Mouse (Mus musculus): ENCODE measurements around the gene Akr1c20. TPM values are rescaled to one million over a fixed set of nuclear protein-coding genes. Genes with fewer than 3 reads are reported as not detected.

Akr1c20 gene
- total RNA-seq (2021): 1 to 10 TPM; 1.5 to 7.3 TPM
- long read RNA-seq, experiment 1, partial matches to known transcripts: 5 of 6 reads
- long read RNA-seq, experiment 1, other reads (novel, unspliced or antisense): 0 of 6 reads
- long read RNA-seq, experiment 2: 0 reads

GRCm38 (mm10) chr13:4523201-4523838 is at the start of gene Akr1c20:
Gene Akr1c20, minus strand, starts transcription at chr13:4523345.
- DNase-seq (ENCODE audit: low spot score in 2 of 2): no peak

GRCm38 (mm10) chr13:4565996-4566395 is 42.9 kb upstream of the Akr1c20 start:
- DNase-seq (ENCODE audit: low spot score in 2 of 2): no peak

- DNase-seq (ENCODE audit: low spot score in 2 of 2): no peak
These were observed 37.4 kb upstream of the Akr1c20 start for GRCm38 (mm10) chr13:4560500-4560899.

GRCm38 (mm10) chr13:4559143-4559542 is 36.0 kb upstream of the Akr1c20 start:
- DNase-seq (ENCODE audit: low spot score in 2 of 2): no peak

- DNase-seq (ENCODE audit: low spot score in 2 of 2): no peak
These were observed 8.3 kb downstream of the Akr1c20 start for GRCm38 (mm10) chr13:4514811-4515210.

- DNase-seq (ENCODE audit: low spot score in 2 of 2): no peak
These were observed 55.2 kb downstream of the Akr1c20 start for GRCm38 (mm10) chr13:4467896-4468295.

GRCm38 (mm10) chr13:4465641-4466040 is 57.5 kb downstream of the Akr1c20 start:
- DNase-seq (ENCODE audit: low spot score in 2 of 2): no peak

Other genes starting within 250 kb of the Akr1c20 start
- 1 to 10 TPM in 1 of 2 experiments, under 1 TPM in 1; 0.92 to 2.0 TPM for gene Akr1c12, start 243.9 kb downstream of the Akr1c20 start, total RNA-seq (2021)
- 10 to 100 TPM in 1 of 2 experiments, under 1 TPM in 1; 0.56 to 15.0 TPM for gene Akr1c6, start 89.0 kb downstream of the Akr1c20 start, total RNA-seq (2021)
- under 1 TPM in 1 of 2 experiments, not detected in 1; 0.62 TPM for gene Akr1c21, start 50.7 kb upstream of the Akr1c20 start, total RNA-seq (2021)
- 10 to 100 TPM; 30.9 to 31.9 TPM for gene Akr1e1, start 85.8 kb upstream of the Akr1c20 start, total RNA-seq (2021)